Mouse (Mus musculus): Measurements from ENCODE around the gene Zfp738.
"Not testable (repeated sequence)": the region's sequence is repeated elsewhere in the genome, so short reads cannot be mapped to it uniquely, and the experiment has no call there.

Gene Zfp738

DNA sequence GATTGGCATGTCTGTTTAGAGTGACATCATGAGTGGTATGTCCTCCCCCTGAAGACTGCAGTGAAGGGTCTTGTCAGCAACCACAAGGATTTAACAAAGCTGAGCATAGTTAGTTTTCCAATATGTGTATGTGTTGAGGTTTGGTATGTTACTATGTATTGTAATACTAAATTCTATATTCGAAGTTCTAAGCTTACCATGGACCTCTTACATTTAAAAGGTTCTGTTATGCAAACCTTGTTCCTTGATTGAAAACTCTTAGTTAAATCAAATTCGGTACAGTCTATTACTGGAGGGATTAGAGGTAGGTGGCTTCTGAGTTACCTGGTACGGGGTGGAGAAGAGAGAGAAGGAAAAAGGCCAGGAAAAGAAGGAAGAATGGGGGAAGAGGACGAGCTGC is at the start of gene Zfp738:
Gene Zfp738 (minus strand): TSS at position 101 of the 400 bp plus-strand sequence.
- no peak for DNase-seq (ENCODE audit: low read depth, low spot score)

DNA sequence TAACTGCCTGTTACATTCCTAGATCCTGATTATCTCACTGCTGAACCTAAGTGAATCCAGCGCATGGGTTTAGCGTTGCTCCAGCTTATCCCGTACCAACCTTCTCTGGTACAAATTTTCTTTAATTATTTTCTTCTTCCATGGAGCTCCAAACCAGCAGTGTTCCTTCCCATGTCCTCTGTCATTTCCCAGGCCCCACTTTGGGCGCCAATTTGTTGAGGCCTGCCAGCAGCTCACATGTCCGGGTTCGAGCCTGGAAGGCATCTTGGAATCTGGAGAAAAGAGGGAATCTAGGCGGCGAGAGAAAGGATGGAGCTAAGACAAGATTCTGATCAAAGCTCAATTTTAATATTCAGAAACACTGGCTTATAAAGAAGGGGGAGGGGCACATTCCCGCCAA is 47.5 kb upstream of the Zfp738 start:
- not testable (repeated sequence) for DNase-seq (ENCODE audit: low read depth, low spot score)

DNA sequence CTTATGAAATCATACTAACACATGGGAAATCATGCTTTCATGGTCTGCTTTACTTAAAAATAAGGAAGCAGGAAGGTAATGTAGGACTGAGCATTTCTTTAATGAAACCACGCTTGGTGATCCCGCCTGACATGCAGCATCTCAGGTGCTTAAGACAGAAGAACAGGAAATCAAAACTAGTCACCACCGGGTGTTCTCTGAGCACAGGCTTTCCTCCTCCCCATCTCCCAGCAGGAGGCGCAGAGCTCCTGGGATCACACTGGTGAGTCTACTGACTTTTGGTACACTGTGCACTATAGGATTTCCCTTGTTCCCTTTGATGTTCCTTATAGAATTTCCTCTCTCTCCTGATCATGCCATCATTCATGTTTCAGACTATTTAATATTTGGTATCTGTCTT is 42.6 kb upstream of the Zfp738 start:
- DNase-seq (ENCODE audit: low read depth, low spot score): peak; percentile 79

DNA sequence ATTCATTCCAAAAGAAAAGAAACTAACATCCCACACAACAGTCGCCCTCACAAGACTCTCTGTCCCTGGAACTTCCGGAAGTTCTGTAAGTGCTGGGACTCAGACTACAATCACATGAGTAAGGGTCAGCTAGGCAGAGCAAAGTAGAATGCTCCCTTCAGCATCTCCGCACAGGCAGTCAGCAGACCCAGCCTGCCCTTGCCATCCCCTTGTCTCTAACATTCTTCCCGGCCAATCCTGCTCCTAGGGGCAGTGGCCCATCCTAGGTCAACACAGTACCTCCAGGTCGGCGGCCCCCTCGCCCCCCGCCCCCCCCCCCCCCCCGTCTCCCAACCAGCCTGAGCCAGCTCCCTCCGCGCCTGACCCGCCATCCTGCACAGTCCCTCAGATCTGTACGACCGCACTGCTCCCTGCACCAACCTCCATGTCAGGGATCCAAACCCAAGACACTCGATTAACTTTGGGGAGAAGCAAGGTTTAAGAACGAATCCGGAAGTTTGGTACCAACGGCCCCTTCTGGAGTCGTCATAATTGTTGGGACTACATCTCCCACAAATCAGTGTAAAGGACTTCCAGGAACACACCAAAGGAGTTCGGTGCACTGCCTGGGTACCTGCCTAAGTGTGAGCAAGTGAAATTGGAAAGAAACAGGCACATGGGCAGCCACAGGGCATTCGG is 41.9 kb upstream of the Zfp738 start, which contains the start of gene Zfp65:
Gene Zfp65 (minus strand): TSS at position 533 of the 678 bp plus-strand sequence.
- DNase-seq (ENCODE audit: low read depth, low spot score): peak; percentile 83

DNA sequence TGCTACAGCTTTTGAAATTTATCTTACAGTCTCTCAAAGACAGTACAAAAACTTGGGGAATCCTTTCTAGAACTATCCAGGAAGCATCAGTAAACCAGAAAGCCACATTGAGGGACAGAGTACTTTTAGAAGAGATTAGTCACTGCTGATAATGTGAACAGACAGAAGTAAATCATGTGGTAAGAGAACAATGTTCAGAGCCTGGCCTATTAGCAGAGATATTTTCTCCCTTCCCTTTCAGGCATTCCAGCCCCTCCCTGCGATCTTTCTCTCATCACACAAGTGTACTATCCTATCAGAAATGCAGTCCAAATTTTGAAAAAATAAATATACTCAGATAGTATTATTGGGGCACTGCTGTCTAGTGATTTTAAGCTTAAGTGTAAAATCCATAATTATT is 41.2 kb upstream of the Zfp738 start:
- DNase-seq (ENCODE audit: low read depth, low spot score): peak; percentile 59

DNA sequence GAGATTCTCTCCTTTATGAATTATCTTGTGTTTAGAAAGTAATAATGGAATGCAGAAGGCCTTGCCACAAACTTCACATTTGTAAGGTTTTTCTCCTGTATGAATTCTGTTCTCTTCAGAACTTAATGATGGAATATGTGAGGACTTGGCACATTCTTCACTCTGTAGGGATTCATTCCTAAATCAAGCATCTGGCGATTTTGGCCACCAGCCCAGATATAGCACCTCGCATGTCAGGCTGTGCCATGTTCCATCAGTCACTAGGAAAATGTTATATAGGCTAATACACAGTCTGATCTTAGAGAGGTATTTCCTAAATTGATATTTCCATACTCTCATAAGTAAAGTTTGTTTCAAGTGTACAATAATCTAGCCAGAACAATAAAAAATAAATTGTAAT is 38.5 kb upstream of the Zfp738 start:
- peak; percentile 28 for DNase-seq (ENCODE audit: low read depth, low spot score)

DNA sequence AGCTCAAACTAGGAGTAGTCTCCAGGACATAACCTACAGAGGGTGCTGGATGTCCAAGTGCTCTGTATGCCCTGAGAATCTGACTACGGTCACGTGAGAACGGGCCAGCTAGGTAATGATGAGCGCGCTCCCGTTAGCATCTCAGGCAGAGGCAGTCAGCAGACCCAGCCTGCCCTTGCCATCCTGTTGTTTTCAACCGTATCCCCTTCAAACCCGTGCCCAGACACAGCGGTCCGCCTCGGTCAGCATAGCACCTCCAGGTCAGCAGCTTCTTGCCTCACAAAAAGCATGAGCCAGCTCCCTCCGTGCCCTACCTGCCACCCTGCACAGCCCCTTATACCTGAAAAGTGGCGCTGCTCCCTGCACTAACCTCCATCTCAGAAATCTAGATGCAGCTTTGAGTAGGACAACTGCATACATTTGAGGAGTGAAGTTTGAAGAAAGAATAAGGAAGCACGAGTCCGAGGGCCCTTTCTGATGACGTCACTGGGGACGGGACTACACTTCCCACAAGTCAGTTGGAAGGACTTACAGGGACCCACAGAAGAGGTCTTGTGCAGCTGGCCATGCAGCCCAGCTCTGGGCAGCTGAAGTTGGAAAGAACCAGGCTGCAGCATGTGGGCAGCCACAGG is 37.1 kb upstream of the Zfp738 start:
- DNase-seq (ENCODE audit: low read depth, low spot score): peak; percentile 94

DNA sequence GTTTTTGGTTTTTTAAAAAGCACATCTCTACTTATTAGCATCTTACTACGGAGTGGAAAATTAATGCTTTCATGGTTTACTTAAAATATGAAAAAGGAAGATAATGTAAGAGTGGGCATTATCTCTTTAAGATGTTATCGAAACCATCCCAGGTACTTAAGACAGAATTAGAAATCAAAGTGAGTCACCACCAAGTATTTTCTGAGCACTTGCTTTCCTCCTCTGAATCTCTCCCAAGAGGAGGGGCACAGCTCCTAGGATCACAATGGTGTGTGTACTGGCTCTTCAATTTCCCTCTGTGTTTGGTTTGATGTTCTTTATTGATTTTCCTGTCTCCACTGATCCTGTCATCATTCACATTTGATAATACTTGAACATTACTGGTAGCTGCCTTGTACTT is 3.0 kb downstream of the Zfp738 start:
- peak; percentile 20 for DNase-seq (ENCODE audit: low read depth, low spot score)

DNA sequence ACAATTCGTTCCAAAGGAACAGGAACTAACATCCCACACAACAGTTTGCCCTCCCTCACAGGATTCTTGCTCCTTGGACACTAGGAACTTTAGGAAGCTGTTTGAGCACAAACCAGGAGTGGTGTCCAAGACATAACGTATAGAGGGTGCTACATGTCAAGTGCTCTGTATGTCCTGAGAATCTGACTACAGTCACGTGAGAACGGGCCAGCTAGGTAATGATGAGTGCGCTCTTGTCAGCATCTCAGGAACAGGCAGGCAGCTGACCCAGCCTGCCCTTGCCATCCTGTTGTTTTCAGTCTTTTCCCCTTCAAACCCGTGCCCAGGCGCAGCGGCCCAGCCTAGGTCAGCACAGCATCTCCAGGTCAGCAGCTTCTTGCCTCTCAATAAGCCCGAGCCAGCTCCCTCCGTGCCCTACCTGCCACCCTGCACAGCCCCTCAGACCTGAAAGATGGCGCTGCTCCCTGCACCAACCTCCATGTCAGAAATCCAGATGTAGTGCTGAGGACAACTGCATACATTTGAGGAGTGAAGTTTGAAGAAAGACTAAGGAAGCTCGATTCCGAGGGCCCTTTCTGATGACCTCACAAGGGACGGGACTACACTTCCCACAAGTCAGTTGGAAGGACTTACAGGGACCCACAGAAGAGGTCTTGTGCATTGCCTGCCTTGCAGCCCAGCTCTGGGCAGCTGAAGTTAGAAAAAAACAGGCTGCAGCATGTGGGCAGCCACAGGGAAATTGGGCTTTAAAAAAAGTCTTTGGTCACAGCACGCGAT is 3.7 kb downstream of the Zfp738 start:
- DNase-seq (ENCODE audit: low read depth, low spot score): peak; percentile 95

DNA sequence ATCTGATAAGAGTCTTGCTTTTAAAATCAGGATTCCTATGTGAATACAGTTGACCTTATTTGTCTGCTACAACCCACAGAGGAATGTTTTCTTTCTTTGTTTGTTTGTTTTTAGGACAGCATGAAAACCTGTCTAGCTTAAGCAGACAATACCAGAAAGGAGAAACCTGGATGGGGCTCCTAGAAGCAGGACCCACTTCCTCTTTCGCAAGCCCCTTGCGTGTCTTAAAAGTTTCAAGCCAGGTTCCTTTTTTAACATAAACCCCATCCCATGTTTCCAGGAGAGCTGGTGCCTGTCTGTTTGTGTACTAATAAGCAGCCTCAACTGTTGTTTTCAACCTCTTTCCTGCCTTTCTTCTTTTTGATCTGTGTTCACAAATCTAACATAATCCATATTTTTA is 12.0 kb downstream of the Zfp738 start:
- DNase-seq (ENCODE audit: low read depth, low spot score): no peak

DNA sequence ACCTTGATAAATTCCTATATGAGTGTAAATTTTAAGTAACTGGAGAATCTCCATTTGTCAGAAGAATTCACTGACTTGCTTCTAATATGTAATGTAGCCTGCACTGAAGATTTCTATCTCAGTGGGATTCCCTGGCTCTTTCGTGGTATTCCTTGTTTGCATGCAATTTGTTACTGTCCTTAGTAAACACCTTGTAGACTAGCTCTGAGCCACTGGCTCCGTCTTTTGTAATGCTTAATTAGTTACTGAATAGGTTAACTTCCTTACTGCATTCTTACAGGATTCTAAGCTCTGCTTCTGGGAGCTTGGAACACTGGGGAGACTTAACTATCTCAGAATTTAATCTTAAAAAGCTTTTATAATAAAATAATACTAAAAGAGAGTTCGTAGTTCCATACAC is 34.4 kb downstream of the Zfp738 start:
- DNase-seq (ENCODE audit: low read depth, low spot score): no peak

DNA sequence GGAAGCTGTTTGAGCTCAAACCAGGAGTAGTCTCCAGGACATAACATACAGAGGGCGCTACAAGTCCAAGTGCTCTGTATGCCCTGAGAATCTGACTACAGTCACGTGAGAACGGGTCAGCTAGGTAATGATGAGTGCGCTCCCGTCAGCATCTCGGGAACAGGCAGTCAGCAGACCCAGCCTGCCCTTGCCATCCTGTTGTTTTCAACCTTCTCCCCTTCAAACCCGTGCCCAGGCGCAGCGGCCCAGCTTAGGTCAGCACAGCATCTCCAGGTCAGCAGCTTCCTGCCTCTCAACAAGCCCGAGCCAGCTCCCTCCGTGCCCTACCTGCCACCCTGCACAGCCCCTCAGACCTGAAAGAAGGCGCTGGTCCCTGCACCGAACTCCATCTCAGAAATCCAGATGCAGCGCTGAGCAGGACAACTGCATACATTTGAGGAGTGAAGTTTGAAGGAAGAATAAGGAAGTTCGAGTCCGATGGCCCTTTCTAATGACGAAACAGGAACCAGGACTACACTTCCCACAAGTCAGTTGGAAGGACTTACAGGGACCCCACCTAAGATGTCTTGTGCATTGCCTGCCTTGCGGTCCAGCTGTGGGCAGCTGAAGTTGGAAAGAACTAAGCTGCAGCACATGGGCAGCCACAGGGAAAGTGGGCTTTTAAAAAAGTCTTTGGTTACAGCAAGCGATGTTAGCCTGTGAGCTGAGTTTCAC is 49.4 kb downstream of the Zfp738 start, which contains the start of the genes Gm49345 and Zfp729a:
Gene Gm49345 (minus strand): TSS at position 476 of the 714 bp plus-strand sequence.
Gene Zfp729a (minus strand): TSS at position 498 of the 714 bp plus-strand sequence.
- peak; percentile 97 for DNase-seq (ENCODE audit: low read depth, low spot score)

DNA sequence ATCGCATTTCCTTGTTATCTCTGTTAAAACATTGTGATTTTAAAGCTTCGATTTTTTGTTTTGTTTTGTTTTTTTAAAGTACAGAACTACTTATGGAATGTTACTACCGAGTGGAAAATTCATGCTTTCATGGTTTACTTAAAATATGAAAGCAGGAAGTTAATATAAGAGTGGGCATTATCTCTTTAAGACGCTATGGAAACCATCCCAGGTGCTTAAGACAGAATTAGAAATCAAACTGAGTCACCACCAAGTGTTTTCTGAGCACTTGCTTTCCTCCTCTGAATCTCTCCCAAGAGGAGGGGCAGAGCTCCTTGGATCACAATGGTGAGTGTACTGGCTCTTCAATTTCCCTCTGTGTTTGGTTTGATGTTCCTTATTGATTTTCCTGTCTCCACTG is 76.8 kb downstream of the Zfp738 start:
- peak; percentile 50 for DNase-seq (ENCODE audit: low read depth, low spot score)

DNA sequence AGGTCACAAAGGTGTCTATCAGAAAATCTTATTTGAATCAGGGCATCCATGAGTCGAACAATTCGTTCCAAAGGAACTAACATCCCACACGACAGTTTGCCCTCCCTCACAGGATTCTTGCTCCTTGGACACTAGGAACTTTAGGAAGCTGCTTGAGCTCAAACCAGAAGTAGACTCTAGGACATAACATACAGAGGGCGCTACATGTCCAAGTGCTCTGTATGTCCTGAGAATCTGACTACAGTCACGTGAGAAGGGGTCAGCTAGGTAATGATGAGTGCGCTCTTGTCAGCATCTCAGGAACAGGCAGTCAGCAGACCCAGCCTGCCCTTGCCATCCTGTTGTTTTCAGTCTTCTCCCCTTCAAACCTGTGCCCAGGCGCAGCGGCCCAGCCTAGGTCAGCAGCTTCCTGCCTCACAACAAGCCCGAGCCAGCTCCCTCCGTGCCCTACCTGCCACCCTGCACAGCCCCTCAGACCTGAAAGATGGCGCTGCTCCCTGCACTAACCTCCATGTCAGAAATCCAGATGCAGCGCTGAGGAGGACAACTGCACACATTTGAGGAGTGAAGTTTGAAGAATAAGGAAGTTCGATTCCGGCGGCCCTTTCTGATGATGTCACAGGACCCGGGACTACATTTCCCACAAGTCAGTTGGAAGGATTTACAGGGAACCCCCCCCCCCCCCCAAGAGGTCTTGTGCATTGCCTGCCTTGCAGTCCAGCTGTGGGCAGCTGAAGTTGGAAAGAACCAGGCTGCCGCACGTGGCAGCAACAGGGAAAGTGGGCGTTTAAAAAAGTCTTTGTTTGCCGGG is 77.6 kb downstream of the Zfp738 start, which contains the start of gene Zfp729b:
Gene Zfp729b (minus strand): TSS at position 642 of the 811 bp plus-strand sequence.
- DNase-seq (ENCODE audit: low read depth, low spot score): peak; percentile 89

Measured in 3T3-L1 (cell line).